Mouse (Mus musculus): ENCODE measurements at regions not wholly inside any gene's neighbourhood (a gene's known extent, or its start where the extent isn't known, plus 50 kb on each side); places are given as distances from the start of the nearest gene placed in this dataset.
A peak's percentile ranks its signal among the peaks of the same experiment; 100 is the strongest.

GRCm38 (mm10) chr3:133750606-133751005, 205.7 kb upstream of the Tet2 start:
- no peak for DNase-seq (ENCODE audit: low spot score)

GRCm38 (mm10) chr3:133751011-133751410, 206.1 kb upstream of the Tet2 start:
- DNase-seq (ENCODE audit: low spot score), result no peak

GRCm38 (mm10) chr3:133751565-133751964, 206.6 kb upstream of the Tet2 start:
- no peak for DNase-seq (ENCODE audit: low spot score)

GRCm38 (mm10) chr3:133753041-133753440, 208.1 kb upstream of the Tet2 start:
- peak; percentile 73 for DNase-seq (ENCODE audit: low spot score)

GRCm38 (mm10) chr3:133754006-133754910, 209.3 kb upstream of the Tet2 start:
- no peak for DNase-seq (ENCODE audit: low spot score)

GRCm38 (mm10) chr3:133754911-133755259, 209.9 kb upstream of the Tet2 start:
- DNase-seq (ENCODE audit: low spot score), result no peak

GRCm38 (mm10) chr3:133757756-133758420, 212.9 kb upstream of the Tet2 start:
- DNase-seq (ENCODE audit: low spot score), result peak; percentile 14

GRCm38 (mm10) chr3:133758421-133758820, 213.5 kb upstream of the Tet2 start:
- DNase-seq (ENCODE audit: low spot score), result no peak

- no peak for DNase-seq (ENCODE audit: low spot score)
These were observed 214.7 kb upstream of the Tet2 start for GRCm38 (mm10) chr3:133759611-133760010.

- DNase-seq (ENCODE audit: low spot score), result no peak
These were observed 215.3 kb upstream of the Tet2 start for GRCm38 (mm10) chr3:133760221-133760620.

GRCm38 (mm10) chr3:133763721-133764120, 218.8 kb upstream of the Tet2 start:
- no peak for DNase-seq (ENCODE audit: low spot score)

GRCm38 (mm10) chr3:133773490-133773889, 228.6 kb upstream of the Tet2 start:
- DNase-seq (ENCODE audit: low spot score), result no peak

- no peak for DNase-seq (ENCODE audit: low spot score)
These were observed 229.3 kb upstream of the Tet2 start for GRCm38 (mm10) chr3:133774229-133774628.

GRCm38 (mm10) chr3:133776013-133776412, 231.1 kb upstream of the Tet2 start:
- DNase-seq (ENCODE audit: low spot score), result no peak

- DNase-seq (ENCODE audit: low spot score), result no peak
These were observed 234.3 kb upstream of the Tet2 start for GRCm38 (mm10) chr3:133779161-133779789.

- DNase-seq (ENCODE audit: low spot score), result no peak
These were observed 238.1 kb upstream of the Tet2 start for GRCm38 (mm10) chr3:133783060-133783459.

- no peak for DNase-seq (ENCODE audit: low spot score)
These were observed 246.4 kb upstream of the Tet2 start for GRCm38 (mm10) chr3:133791361-133791760.

- no peak for DNase-seq (ENCODE audit: low spot score)
These were observed 264.1 kb upstream of the Tet2 start for GRCm38 (mm10) chr3:133809007-133809552.

GRCm38 (mm10) chr3:133818966-133819700, 274.2 kb upstream of the Tet2 start:
- no peak for DNase-seq (ENCODE audit: low spot score)

- DNase-seq (ENCODE audit: low spot score), result no peak
These were observed 288.9 kb upstream of the Tet2 start for GRCm38 (mm10) chr3:133833739-133834391.

GRCm38 (mm10) chr3:133834459-133834858, 289.5 kb upstream of the Tet2 start:
- DNase-seq (ENCODE audit: low spot score), result no peak

Measured in lung, postnatal 25 days (tissue).